8 mouse cellular contexts compared by ENCODE assay signal in genomic region chr5:24576801-24577182, GRCm38 (mm10). TPM values are rescaled to one million over a fixed set of nuclear protein-coding genes. Genes with fewer than 3 reads are reported as not detected.
DNase-seq lines count a peak whose midpoint lies in the region; ATAC-seq and TF ChIP-seq lines count a peak whose summit lies in the region.

No protein-coding gene starts in this region.

- TF ChIP-seq CTCF in left cerebral cortex, adult 2 months (IDR thresholded peaks at IDR 0.05) = no peak
- no peak for TF ChIP-seq CTCF in bone marrow macrophage, adult 2 months (IDR thresholded peaks at IDR 0.05; ENCODE audit: low read depth, low read length)
- no peak for TF ChIP-seq CTCF in heart, postnatal 0 days (IDR thresholded peaks at IDR 0.05; ENCODE audit: low read depth)

- intact Hi-C loops in left cerebral cortex, adult 2 months (cut with DNase I) = no loop called here
- intact Hi-C loops in left cerebral cortex, postnatal 25 days (cut with DNase I) = loop anchor here (1.0 kb wide), 1 partner anchor 10 kb away; the partner anchor contains the start of gene Chpf2

- no peak for TF ChIP-seq POLR2A in bone marrow macrophage, adult 2 months (IDR thresholded peaks at IDR 0.05; ENCODE audit: borderline replicate concordance, low read depth, low read length)

- H3K79me2 ChIP-seq in macrophage (ENCODE audit: inconsistent target) = peaks cover 14% of the 10 kb centered on the region; the same call in 1 of the 2 replicates

- H3K9me3 ChIP-seq in heart, postnatal 0 days (replicated peaks; ENCODE audit: control insufficient read depth, low read length) = no peaks in the 10 kb centered on the region

- H3K36me3 ChIP-seq in heart, postnatal 0 days (replicated peaks; ENCODE audit: control insufficient read depth, insufficient read depth, low read length) = peaks cover 34% of the 10 kb centered on the region
- peaks cover 27% of the 10 kb centered on the region for H3K36me3 ChIP-seq in macrophage (ENCODE audit: inconsistent target)

- H3K4me2 ChIP-seq in heart, postnatal 0 days (ENCODE audit: low read depth, low read length) = peak overlapping the region; percentile 72

- H3K4me3 ChIP-seq in left cerebral cortex, adult 2 months = peak overlapping the region; percentile 78
- peak overlapping the region; percentile 68 for H3K4me3 ChIP-seq in bone marrow macrophage, adult 2 months (ENCODE audit: insufficient read depth, low read length)
- peak overlapping the region; percentile 57 for H3K4me3 ChIP-seq in heart, postnatal 0 days (ENCODE audit: low read depth, low read length)
- peak overlapping the region; percentile 67 for H3K4me3 ChIP-seq in macrophage (ENCODE audit: inconsistent target)

- under 1% methylated on average over 32 of the region's 32 CpGs for WGBS in heart, postnatal 0 days
- 1% methylated on average over 32 of the region's 32 CpGs for WGBS in macrophage (ENCODE audit: missing documents)

- H3K4me1 ChIP-seq in bone marrow macrophage, adult 2 months (ENCODE audit: control insufficient read depth, insufficient read depth, low read length) = peaks cover 15% of the 10 kb centered on the region
- H3K4me1 ChIP-seq in heart, postnatal 0 days (ENCODE audit: control insufficient read depth, insufficient read depth) = peaks cover 12% of the 10 kb centered on the region; the same call in 1 of the 2 replicates

- peak overlapping the region; percentile 86 for H3K27ac ChIP-seq in left cerebral cortex, adult 2 months
- H3K27ac ChIP-seq in bone marrow macrophage, adult 2 months (ENCODE audit: insufficient read depth, low read depth, low read length) = peak overlapping the region; percentile 9
- H3K27ac ChIP-seq in heart, postnatal 0 days (ENCODE audit: low read depth) = peak overlapping the region; percentile 86
- peak overlapping the region; percentile 52 for H3K27ac ChIP-seq in macrophage

- no peak for TF ChIP-seq EP300 in heart, postnatal 0 days (IDR thresholded peaks at IDR 0.05; ENCODE audit: low read depth)

- H3K27me3 ChIP-seq in heart, postnatal 0 days (ENCODE audit: control insufficient read depth, insufficient read depth, low read length) = no peaks in the 10 kb centered on the region

- ATAC-seq in heart, postnatal 0 days (ENCODE audit: insufficient read depth, low read depth) = 0 out of 2 replicates have a peak, but pooled peaks have one; percentile 8

- DNase-seq in left cerebral cortex, adult 2 months (ENCODE audit: extremely low spot score in 1 of 2, low spot score in 2 of 2) = no peak
- no peak for DNase-seq in left cerebral cortex, adult 11 months (ENCODE audit: low spot score)
- DNase-seq in heart, postnatal 0 days (ENCODE audit: low spot score) = no peak
- DNase-seq in left cerebral cortex, postnatal 25 days (ENCODE audit: low spot score in 2 of 2) = no peak
- no peak for DNase-seq in urinary bladder, postnatal 36 days (ENCODE audit: low spot score in 2 of 2)
- no peak for DNase-seq in urinary bladder, adult 18-20 months (ENCODE audit: low spot score in 2 of 2)

- peak overlapping the region; percentile 66 for H3K9ac ChIP-seq in heart, postnatal 0 days (replicated peaks; ENCODE audit: low read depth, low read length)

RNA-seq across cellular contexts. Expression of gene Abcf2, which starts 0.5 kb away (rescaled TPM):
- total RNA-seq in left cerebral cortex, adult 2 months (2021) = 10 to 100 TPM; 82.4 to 89.0 TPM
- polyA plus RNA-seq in bone marrow macrophage, adult 2 months (2012; ENCODE audit: insufficient read depth, insufficient read length, missing spikeins) = 32.7 and 34.5 TPM in 2 replicates
- total RNA-seq in heart, postnatal 0 days (2014; rRNA removed; ENCODE audit: low replicate concordance) = 53.7 and 56.0 TPM in 2 replicates
- 46.0 and 49.6 TPM in 2 replicates for polyA plus RNA-seq in heart, postnatal 0 days (2015; fragmentation: Nextera tagmentation; extraction: Ambion mirVana)
- 10 to 100 TPM in 20 of 26 experiments, 1 to 10 TPM in 6; 5.4 to 31.4 (median 21.3) TPM for total RNA-seq in macrophage (2018; cell fraction: chromatin; rRNA removed)
- total RNA-seq in macrophage (2018; cell fraction: cytosol; rRNA removed) = 10 to 100 TPM; 30.8 to 50.9 (median 42.0) TPM
- total RNA-seq in macrophage (2018; cell fraction: nucleus; rRNA removed) = 10 to 100 TPM; 12.6 to 49.5 (median 26.4) TPM
- 38.9 to 54.7 TPM (median 41.4 TPM) in 3 replicates for polyA plus RNA-seq in macrophage (2018)
- total RNA-seq in left cerebral cortex, postnatal 25 days (2021) = 10 to 100 TPM; 80.6 to 81.4 TPM

RNA-seq across cellular contexts. Expression of gene Chpf2, which starts 9.7 kb away (rescaled TPM):
- 10 to 100 TPM; 72.6 to 78.4 TPM for total RNA-seq in left cerebral cortex, adult 2 months (2021)
- polyA plus RNA-seq in bone marrow macrophage, adult 2 months (2012; ENCODE audit: insufficient read depth, insufficient read length, missing spikeins) = 29.9 and 31.5 TPM in 2 replicates
- 34.9 and 64.4 TPM in 2 replicates for total RNA-seq in heart, postnatal 0 days (2014; rRNA removed; ENCODE audit: low replicate concordance)
- polyA plus RNA-seq in heart, postnatal 0 days (2015; fragmentation: Nextera tagmentation; extraction: Ambion mirVana) = 10.5 and 13.2 TPM in 2 replicates
- total RNA-seq in macrophage (2018; cell fraction: chromatin; rRNA removed) = 100 to 1,000 TPM in 1 of 26 experiments, 10 to 100 TPM in 25; 15.1 to 111 (median 59.3) TPM
- 10 to 100 TPM; 17.5 to 49.2 (median 31.4) TPM for total RNA-seq in macrophage (2018; cell fraction: cytosol; rRNA removed)
- total RNA-seq in macrophage (2018; cell fraction: nucleus; rRNA removed) = 100 to 1,000 TPM in 8 of 26 experiments, 10 to 100 TPM in 18; 36.6 to 134 (median 88.4) TPM
- 11.4 to 35.1 TPM (median 34.5 TPM) in 3 replicates for polyA plus RNA-seq in macrophage (2018)
- total RNA-seq in left cerebral cortex, postnatal 25 days (2021) = 10 to 100 TPM; 68.8 to 77.3 TPM

RNA-seq across cellular contexts. Expression of gene 4931409K22Rik, which starts 20.2 kb away (rescaled TPM):
- under 1 TPM in 1 of 2 experiments, not detected in 1; 0.14 TPM for total RNA-seq in left cerebral cortex, adult 2 months (2021)
- not detected in 2 replicates for polyA plus RNA-seq in bone marrow macrophage, adult 2 months (2012; ENCODE audit: insufficient read depth, insufficient read length, missing spikeins)
- total RNA-seq in heart, postnatal 0 days (2014; rRNA removed; ENCODE audit: low replicate concordance) = not detected in 2 replicates
- not detected in 2 replicates for polyA plus RNA-seq in heart, postnatal 0 days (2015; fragmentation: Nextera tagmentation; extraction: Ambion mirVana)
- not detected for total RNA-seq in macrophage (2018; cell fraction: chromatin; rRNA removed)
- not detected for total RNA-seq in macrophage (2018; cell fraction: cytosol; rRNA removed)
- not detected for total RNA-seq in macrophage (2018; cell fraction: nucleus; rRNA removed)
- not detected in 3 replicates for polyA plus RNA-seq in macrophage (2018)
- not detected for total RNA-seq in left cerebral cortex, postnatal 25 days (2021)

RNA-seq across cellular contexts. Expression of gene Asb10, which starts 36.0 kb away (rescaled TPM):
- not detected for total RNA-seq in left cerebral cortex, adult 2 months (2021)
- polyA plus RNA-seq in bone marrow macrophage, adult 2 months (2012; ENCODE audit: insufficient read depth, insufficient read length, missing spikeins) = 0.64 and 1.4 TPM in 2 replicates
- 34.4 and 44.0 TPM in 2 replicates for total RNA-seq in heart, postnatal 0 days (2014; rRNA removed; ENCODE audit: low replicate concordance)
- 20.8 and 24.3 TPM in 2 replicates for polyA plus RNA-seq in heart, postnatal 0 days (2015; fragmentation: Nextera tagmentation; extraction: Ambion mirVana)
- total RNA-seq in macrophage (2018; cell fraction: chromatin; rRNA removed) = under 1 TPM in 3 of 26 experiments, not detected in 23; 0.33 to 0.65 (median 0.55) TPM
- under 1 TPM in 15 of 26 experiments, not detected in 11; 0.10 to 0.77 (median 0.45) TPM for total RNA-seq in macrophage (2018; cell fraction: cytosol; rRNA removed)
- 1 to 10 TPM in 1 of 26 experiments, under 1 TPM in 4, not detected in 21; 0.40 to 1.2 (median 0.56) TPM for total RNA-seq in macrophage (2018; cell fraction: nucleus; rRNA removed)
- polyA plus RNA-seq in macrophage (2018) = 0.09 to 0.61 TPM (median 0.28 TPM) in 3 replicates
- total RNA-seq in left cerebral cortex, postnatal 25 days (2021) = not detected

RNA-seq across cellular contexts. Expression of gene Smarcd3, which starts 47.4 kb away (rescaled TPM):
- 10 to 100 TPM; 90.4 to 97.4 TPM for total RNA-seq in left cerebral cortex, adult 2 months (2021)
- polyA plus RNA-seq in bone marrow macrophage, adult 2 months (2012; ENCODE audit: insufficient read depth, insufficient read length, missing spikeins) = not detected in 2 replicates
- 79.2 and 98.4 TPM in 2 replicates for total RNA-seq in heart, postnatal 0 days (2014; rRNA removed; ENCODE audit: low replicate concordance)
- 33.9 and 36.9 TPM in 2 replicates for polyA plus RNA-seq in heart, postnatal 0 days (2015; fragmentation: Nextera tagmentation; extraction: Ambion mirVana)
- total RNA-seq in macrophage (2018; cell fraction: chromatin; rRNA removed) = 1 to 10 TPM in 3 of 26 experiments, under 1 TPM in 3, not detected in 20; 0.38 to 3.1 (median 1.2) TPM
- total RNA-seq in macrophage (2018; cell fraction: cytosol; rRNA removed) = under 1 TPM in 19 of 26 experiments, not detected in 7; 0.03 to 0.22 (median 0.11) TPM
- total RNA-seq in macrophage (2018; cell fraction: nucleus; rRNA removed) = 1 to 10 TPM in 1 of 26 experiments, under 1 TPM in 3, not detected in 22; 0.11 to 1.1 (median 0.29) TPM
- polyA plus RNA-seq in macrophage (2018) = 0.03 to 0.18 TPM in 2 of 3 replicates, not detected in the other
- total RNA-seq in left cerebral cortex, postnatal 25 days (2021) = 100 to 1,000 TPM in 1 of 2 experiments, 10 to 100 TPM in 1; 93.4 to 105 TPM

Comparison
In these comparisons a context has a peak if more than half of its experiments do, and no peak if none do; other contexts are left out.
1. H3K27ac ChIP-seq: peak in every context shown above with its lines; median percentile 86 in left cerebral cortex, adult 2 months; 86 in heart, postnatal 0 days; 52 in macrophage; 9 in bone marrow macrophage, adult 2 months.